Mouse (Mus musculus) monocyte, adult 5-6 weeks (primary cell): ENCODE data around the gene Glipr1. TPM values are rescaled to one million over a fixed set of nuclear protein-coding genes. Genes with fewer than 3 reads are reported as not detected.

Source experiments
- ATAC-seq: fragments of 153-309, 156-312 bp; replicated peaks from 2 replicates; pipeline ENCODE4 v1.8.0; 2017; ENCODE audit warnings: mild to moderate bottlenecking; ENCODE audit not compliant: low TSS enrichment, insufficient number of reproducible peaks, severe bottlenecking, poor library complexity, low FRiP score
- total RNA-seq: library from RNA; stranded (forward); fragments of 200-1000, 200-491, 200-594 nt; gene quantifications from 3 replicates; pipeline ENCODE4 v1.2.3, GENCODE M21; 2017

Gene Glipr1
- total RNA-seq, 1 experiment from 2014 or later: 213 TPM

- ATAC-seq: peak; percentile 95
These were observed 29.7 kb downstream of the Glipr1 start, which contains the start of gene Krr1 for GRCm38 (mm10) chr10:111972542-111973361. Krr1 (plus strand) TSS chr10:111972664.

DNA sequence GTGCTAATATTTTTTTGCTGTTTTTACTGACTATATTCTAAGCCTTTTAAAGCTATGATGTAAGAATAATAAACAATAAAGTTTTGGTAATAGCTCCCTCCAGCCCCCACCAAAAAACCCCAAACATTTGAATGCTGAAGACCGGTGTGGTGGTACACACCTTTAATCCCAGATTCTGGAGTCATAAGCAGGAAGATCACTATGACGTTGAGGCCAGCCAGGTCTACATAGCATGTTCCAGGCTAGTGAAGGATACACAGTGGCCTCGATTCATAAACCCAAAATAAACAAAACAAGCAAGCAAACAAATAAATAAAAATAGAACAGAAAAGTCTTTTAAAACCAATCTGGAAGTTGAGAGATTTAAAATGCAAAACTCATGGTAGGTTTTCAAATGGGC, 30.5 kb downstream of the Glipr1 start:
- no peak for ATAC-seq

DNA sequence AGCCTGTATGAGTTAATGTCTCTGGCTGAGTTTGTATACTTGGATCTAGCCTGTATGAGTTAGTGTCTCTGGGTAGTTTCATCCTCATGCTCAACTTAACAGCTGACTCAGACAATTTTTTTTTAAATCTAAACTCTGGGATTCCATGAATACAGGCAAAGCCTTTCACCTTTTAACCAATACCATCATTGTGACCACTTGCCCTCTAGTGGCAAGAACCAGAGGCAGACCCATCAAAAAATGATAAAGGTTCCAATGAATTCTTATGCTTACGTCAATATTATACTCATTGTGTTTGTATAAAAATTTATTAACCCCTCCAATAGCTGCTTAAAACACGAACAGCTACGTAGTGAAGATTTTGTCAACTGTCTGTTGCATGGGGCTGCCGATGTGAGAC, 36.0 kb downstream of the Glipr1 start:
- ATAC-seq: no peak

GRCm38 (mm10) chr10:111960459-111960858, 42.0 kb downstream of the Glipr1 start:
- ATAC-seq: no peak

DNA sequence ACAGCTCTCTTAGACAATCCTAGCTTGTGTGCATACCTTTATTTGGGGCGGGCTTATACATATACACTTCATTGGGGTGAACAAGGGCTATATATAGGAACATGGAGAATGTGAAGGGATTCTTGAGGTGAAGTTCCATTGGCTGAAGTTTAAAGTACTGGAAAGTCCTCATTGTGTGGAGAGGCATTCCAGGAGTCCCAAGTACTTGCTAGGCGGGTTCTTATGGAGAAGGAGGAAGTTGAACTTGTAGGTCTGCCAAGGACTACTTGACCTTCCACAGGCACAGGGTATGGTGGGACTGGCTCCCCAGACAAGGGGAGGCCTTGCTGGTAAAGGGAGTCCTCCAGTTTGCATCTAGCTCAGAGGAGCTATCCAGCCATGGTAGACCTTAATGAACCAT, 43.1 kb downstream of the Glipr1 start:
- ATAC-seq: no peak

- no peak for ATAC-seq
These were observed 44.4 kb downstream of the Glipr1 start for GRCm38 (mm10) chr10:111958046-111958421.

- peak; percentile 84 for ATAC-seq
These were observed 45.0 kb downstream of the Glipr1 start for GRCm38 (mm10) chr10:111957271-111958045.

- no peak for ATAC-seq
These were observed 46.6 kb downstream of the Glipr1 start for GRCm38 (mm10) chr10:111955836-111956235.

- no peak for ATAC-seq
These were observed 53.4 kb downstream of the Glipr1 start for GRCm38 (mm10) chr10:111949008-111949407.

GRCm38 (mm10) chr10:111948041-111948440, 54.4 kb downstream of the Glipr1 start:
- ATAC-seq: no peak

GRCm38 (mm10) chr10:111945563-111945962, 56.9 kb downstream of the Glipr1 start:
- ATAC-seq: no peak

GRCm38 (mm10) chr10:111943026-111943425, 59.4 kb downstream of the Glipr1 start:
- no peak for ATAC-seq

- no peak for ATAC-seq
These were observed 65.3 kb downstream of the Glipr1 start for GRCm38 (mm10) chr10:111937146-111937534.

GRCm38 (mm10) chr10:111936491-111937145, 65.8 kb downstream of the Glipr1 start:
- no peak; the same call in 1 of the 2 replicates for ATAC-seq

GRCm38 (mm10) chr10:111936021-111936420, 66.4 kb downstream of the Glipr1 start:
- no peak for ATAC-seq

Other genes with a start within 250 kb of the Glipr1 start
- 29.9 to 37.7 TPM (median 33.8 TPM) in 3 replicates for gene Krr1, start 30.0 kb downstream of the Glipr1 start, total RNA-seq
- not detected in 3 replicates for gene Glipr1l1, start 57.6 kb upstream of the Glipr1 start, total RNA-seq
- not detected in 3 replicates for gene Glipr1l2, start 80.7 kb upstream of the Glipr1 start, total RNA-seq
- gene Glipr1l3, start 157.7 kb upstream of the Glipr1 start, total RNA-seq: not detected in 3 replicates
- not detected in 3 replicates for gene Caps2, start 161.0 kb upstream of the Glipr1 start, total RNA-seq